Mouse (Mus musculus) ES-E14 (cell line): ENCODE data around the gene Rab25. TPM values are rescaled to one million over a fixed set of nuclear protein-coding genes. Genes with fewer than 3 reads are reported as not detected.

Experiments
- DNase-seq: peaks from one replicate; pipeline ENCODE4 v3.0.0-alpha.2; 2013; ENCODE audit warnings: low read depth, low spot score
- H3K27ac ChIP-seq: 2 replicates; pipeline ENCODE4 v1.5.1; 2012; ENCODE audit warnings: low read depth, mild to moderate bottlenecking, low read length, moderate library complexity, mixed read lengths; ENCODE audit not compliant: poor library complexity, insufficient read depth, severe bottlenecking
- H3K36me3 ChIP-seq: 2 replicates; pipeline ENCODE4 v1.6.1; 2012; ENCODE audit warnings: mild to moderate bottlenecking, low read length, moderate library complexity, mixed read lengths; ENCODE audit not compliant: control insufficient read depth, poor library complexity, insufficient read depth, severe bottlenecking
- H3K4me1 ChIP-seq, 2 experiments: fragments of 150-350 bp in 1 of 2; sonication (generic) in 1 of 2; 2 replicates each; pipeline ENCODE4 v1.6.1; 2012; ENCODE audit warnings: low read length in 2 of 2, mild to moderate bottlenecking in 1 of 2, mixed read lengths in 1 of 2; ENCODE audit not compliant: control insufficient read depth in 2 of 2, insufficient read depth in 2 of 2, poor library complexity in 1 of 2
- H3K4me3 ChIP-seq, 2 experiments: fragments of 150-350 bp in 1 of 2; sonication (generic) in 1 of 2; 2 replicates each; pipeline ENCODE4 v1.5.1; 2012; ENCODE audit warnings: low read length in 2 of 2, low read depth in 1 of 2, mild to moderate bottlenecking in 1 of 2, mixed read lengths in 1 of 2; ENCODE audit not compliant: insufficient read depth in 1 of 2, poor library complexity in 1 of 2, severe bottlenecking in 1 of 2
- H3K9ac ChIP-seq: 2 replicates; pipeline ENCODE4 v1.6.1; 2012; ENCODE audit warnings: low read depth, mild to moderate bottlenecking, low read length, mixed read lengths; ENCODE audit not compliant: poor library complexity, insufficient read depth, severe bottlenecking
- H3K9me3 ChIP-seq: fragments of 150-350 bp; sonication (generic); 2 replicates; pipeline ENCODE4 v1.6.1; 2012; ENCODE audit warnings: low read depth, mild to moderate bottlenecking, low read length; ENCODE audit not compliant: control insufficient read depth, insufficient read depth
- CHD2 ChIP-seq: IDR thresholded peaks from 2 replicates; pipeline ENCODE4 v1.6.1; 2014; ENCODE audit warnings: mild to moderate bottlenecking, low read depth, low read length, inconsistent platforms
- HCFC1 ChIP-seq: IDR thresholded peaks from 2 replicates; pipeline ENCODE4 v1.6.1; 2012; ENCODE audit warnings: low read length, inconsistent platforms, borderline replicate concordance; ENCODE audit not compliant: insufficient read depth
- MAFK ChIP-seq: IDR thresholded peaks from 2 replicates; pipeline ENCODE4 v1.6.1; 2014; ENCODE audit warnings: mild to moderate bottlenecking, low read depth, low read length, inconsistent platforms; ENCODE audit not compliant: insufficient read depth
- ZC3H11A ChIP-seq: IDR thresholded peaks from 2 replicates; pipeline ENCODE4 v1.6.1; 2012; ENCODE audit warnings: low read depth, mild to moderate bottlenecking, inconsistent platforms, low read length, borderline replicate concordance
- ZNF384 ChIP-seq: IDR thresholded peaks from 2 replicates; pipeline ENCODE4 v1.6.1; 2012; ENCODE audit warnings: low read depth, low read length, inconsistent platforms
- in situ Hi-C, 2 experiments: fragments of 600-800 bp; cut with MboI; formaldehyde crosslinking; loops; one replicate each; pipeline ENCODE4 v1.15.1; 2025; ENCODE audit warnings: low sequenced_read_pairs in 2 of 2, inconsistent platforms in 1 of 2; ENCODE audit not compliant: unreplicated experiment in 2 of 2
- total RNA-seq: library from RNA; depleted of rRNA; stranded (reverse); fragments of 300-350 nt; gene quantifications from 2 replicates; pipeline ENCODE4 v1.2.3, GENCODE M21; 2012

Rab25 gene
- total RNA-seq, 1 experiment = 2.1 TPM

DNA sequence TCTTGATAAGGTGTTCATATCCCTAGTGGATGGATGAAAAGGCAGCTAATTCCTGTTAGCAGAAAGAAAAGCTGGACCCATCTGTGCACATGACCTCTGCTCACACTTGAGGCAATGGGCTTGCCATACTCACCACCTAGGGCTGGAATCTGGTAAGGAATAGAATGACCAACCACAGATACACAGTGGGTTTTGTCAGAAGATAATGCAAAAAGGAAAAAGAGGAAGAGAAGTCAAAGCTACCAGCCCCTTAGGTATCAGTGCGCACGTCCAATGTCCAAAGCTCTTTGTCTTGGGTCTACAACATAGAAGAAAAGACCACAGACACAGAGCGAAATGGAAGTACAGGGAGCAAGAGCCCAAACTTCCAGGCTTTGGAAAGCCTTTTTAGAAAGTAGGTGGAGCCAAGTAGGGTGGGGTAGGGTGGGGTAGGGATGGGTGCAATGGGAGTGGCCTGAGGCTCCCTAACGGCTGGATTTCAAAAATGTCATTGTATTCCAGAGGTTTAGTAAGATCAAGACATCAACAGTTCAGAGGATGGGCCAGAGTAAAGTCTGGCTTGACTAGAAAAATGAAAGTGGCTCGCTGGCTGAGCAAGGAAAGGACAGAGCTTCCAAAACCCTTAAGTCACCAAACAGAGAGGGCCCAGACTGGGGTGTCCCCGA, 46.6 kb downstream of the Rab25 start:
- Histone ChIP-seq H3K9ac (no peak overlapping the region), H3K36me3 (no peaks in the 10 kb centered on the region), H3K4me1 (peaks cover 2 to 21% of the 10 kb centered on the region in 2 experiments; a peak in 3 of 4 replicates), H3K4me3 (peak overlapping the region; percentile 56 to 67; a peak in 3 of 4 replicates), H3K27ac (no peak overlapping the region), H3K9me3 (no peaks in the 10 kb centered on the region)
- DNase-seq = no peak
- TF ChIP-seq ZNF384 (no peak), CHD2 (no peak), MAFK (no peak), ZC3H11A (no peak), HCFC1 (no peak)
- in situ Hi-C loops = no loop called here

GRCm38 (mm10) chr3:88500655-88501365, 47.3 kb downstream of the Rab25 start:
- no peak for TF ChIP-seq MAFK
- TF ChIP-seq ZNF384 = no peak
- TF ChIP-seq HCFC1 = no peak
- no peak for TF ChIP-seq CHD2
- TF ChIP-seq ZC3H11A = no peak
- Histone ChIP-seq H3K36me3 (no peaks in the 10 kb centered on the region), H3K9me3 (no peaks in the 10 kb centered on the region), H3K4me3 (no peak overlapping the region), H3K4me1 (peaks cover 2 to 20% of the 10 kb centered on the region in 2 experiments; a peak in 3 of 4 replicates), H3K27ac (no peak overlapping the region), H3K9ac (no peak overlapping the region)
- DNase-seq = no peak
- in situ Hi-C loops = no loop called here

- DNase-seq = no peak
- TF ChIP-seq CHD2 (no peak), ZNF384 (no peak), HCFC1 (no peak), ZC3H11A (no peak), MAFK (no peak)
- no peak overlapping the region for H3K9ac ChIP-seq
These were observed 48.0 kb downstream of the Rab25 start for GRCm38 (mm10) chr3:88500087-88500486.

GRCm38 (mm10) chr3:88499580-88499979, 48.5 kb downstream of the Rab25 start:
- Histone ChIP-seq H3K9me3 (no peaks in the 10 kb centered on the region), H3K9ac (no peak overlapping the region), H3K4me1 (peaks cover 2 to 15% of the 10 kb centered on the region in 2 experiments; a peak in 3 of 4 replicates), H3K4me3 (no peak overlapping the region), H3K36me3 (no peaks in the 10 kb centered on the region), H3K27ac (no peak overlapping the region)
- in situ Hi-C loops = no loop called here
- no peak for DNase-seq
- TF ChIP-seq ZNF384 = no peak
- no peak for TF ChIP-seq HCFC1
- TF ChIP-seq ZC3H11A = no peak
- TF ChIP-seq MAFK = no peak
- TF ChIP-seq CHD2 = no peak

More at GRCm38 (mm10) chr3:88500087-88500486, 48.0 kb downstream of the Rab25 start:
- no peaks in the 10 kb centered on the region for H3K36me3 ChIP-seq
- H3K4me3 ChIP-seq = no peak overlapping the region
- in situ Hi-C loops = no loop called here
- H3K9me3 ChIP-seq = no peaks in the 10 kb centered on the region
- peaks cover 2 to 19% of the 10 kb centered on the region in 2 experiments; a peak in 3 of 4 replicates for H3K4me1 ChIP-seq
- no peak overlapping the region for H3K27ac ChIP-seq
